Mouse (Mus musculus) kidney, adult 2 months (tissue): ENCODE results near the gene Ttll11.

Experiments
- CTCF ChIP-seq: fragments of 200-500 bp; conservative IDR thresholded peaks from 2 replicates; pipeline ENCODE4 v1.5.1; 2011; ENCODE audit warnings: low read depth, mild to moderate bottlenecking, control low read depth, low read length, moderate library complexity, mixed read lengths; ENCODE audit not compliant: insufficient read depth, insufficient read length
- POLR2A ChIP-seq: fragments of 200-500 bp; IDR thresholded peaks from one replicate; pipeline ENCODE4 v1.6.1; 2011; ENCODE audit warnings: low read depth, low read length, control low read depth

GRCm38 (mm10) chr2:35935045-35935444 lies 44.7 kb downstream of the Ttll11 start:
- TF ChIP-seq POLR2A (no peak), CTCF (no peak)
